Mouse (Mus musculus) ES-E14 (cell line): ENCODE measurements around the gene Prph2. TPM values are rescaled to one million over a fixed set of nuclear protein-coding genes. Genes with fewer than 3 reads are reported as not detected.

ENCODE experiments used
- DNase-seq: peaks from one replicate; pipeline ENCODE4 v3.0.0-alpha.2; 2013; ENCODE audit warnings: low read depth, low spot score
- H3K27ac ChIP-seq: 2 replicates; pipeline ENCODE4 v1.5.1; 2012; ENCODE audit warnings: low read depth, mild to moderate bottlenecking, low read length, moderate library complexity, mixed read lengths; ENCODE audit not compliant: poor library complexity, insufficient read depth, severe bottlenecking
- H3K36me3 ChIP-seq: 2 replicates; pipeline ENCODE4 v1.6.1; 2012; ENCODE audit warnings: mild to moderate bottlenecking, low read length, moderate library complexity, mixed read lengths; ENCODE audit not compliant: control insufficient read depth, poor library complexity, insufficient read depth, severe bottlenecking
- H3K4me1 ChIP-seq, 2 experiments: fragments of 150-350 bp in 1 of 2; sonication (generic) in 1 of 2; 2 replicates each; pipeline ENCODE4 v1.6.1; 2012; ENCODE audit warnings: low read length in 2 of 2, mild to moderate bottlenecking in 1 of 2, mixed read lengths in 1 of 2; ENCODE audit not compliant: control insufficient read depth in 2 of 2, insufficient read depth in 2 of 2, poor library complexity in 1 of 2
- H3K4me3 ChIP-seq, 2 experiments: fragments of 150-350 bp in 1 of 2; sonication (generic) in 1 of 2; 2 replicates each; pipeline ENCODE4 v1.5.1; 2012; ENCODE audit warnings: low read length in 2 of 2, low read depth in 1 of 2, mild to moderate bottlenecking in 1 of 2, mixed read lengths in 1 of 2; ENCODE audit not compliant: insufficient read depth in 1 of 2, poor library complexity in 1 of 2, severe bottlenecking in 1 of 2
- H3K9ac ChIP-seq: 2 replicates; pipeline ENCODE4 v1.6.1; 2012; ENCODE audit warnings: low read depth, mild to moderate bottlenecking, low read length, mixed read lengths; ENCODE audit not compliant: poor library complexity, insufficient read depth, severe bottlenecking
- H3K9me3 ChIP-seq: fragments of 150-350 bp; sonication (generic); 2 replicates; pipeline ENCODE4 v1.6.1; 2012; ENCODE audit warnings: low read depth, mild to moderate bottlenecking, low read length; ENCODE audit not compliant: control insufficient read depth, insufficient read depth
- CHD2 ChIP-seq: IDR thresholded peaks from 2 replicates; pipeline ENCODE4 v1.6.1; 2014; ENCODE audit warnings: mild to moderate bottlenecking, low read depth, low read length, inconsistent platforms
- HCFC1 ChIP-seq: IDR thresholded peaks from 2 replicates; pipeline ENCODE4 v1.6.1; 2012; ENCODE audit warnings: low read length, inconsistent platforms, borderline replicate concordance; ENCODE audit not compliant: insufficient read depth
- MAFK ChIP-seq: IDR thresholded peaks from 2 replicates; pipeline ENCODE4 v1.6.1; 2014; ENCODE audit warnings: mild to moderate bottlenecking, low read depth, low read length, inconsistent platforms; ENCODE audit not compliant: insufficient read depth
- ZC3H11A ChIP-seq: IDR thresholded peaks from 2 replicates; pipeline ENCODE4 v1.6.1; 2012; ENCODE audit warnings: low read depth, mild to moderate bottlenecking, inconsistent platforms, low read length, borderline replicate concordance
- ZNF384 ChIP-seq: IDR thresholded peaks from 2 replicates; pipeline ENCODE4 v1.6.1; 2012; ENCODE audit warnings: low read depth, low read length, inconsistent platforms
- in situ Hi-C, 2 experiments: fragments of 600-800 bp; cut with MboI; formaldehyde crosslinking; loops; one replicate each; pipeline ENCODE4 v1.15.1; 2025; ENCODE audit warnings: low sequenced_read_pairs in 2 of 2, inconsistent platforms in 1 of 2; ENCODE audit not compliant: unreplicated experiment in 2 of 2
- total RNA-seq: library from RNA; depleted of rRNA; stranded (reverse); fragments of 300-350 nt; gene quantifications from 2 replicates; pipeline ENCODE4 v1.2.3, GENCODE M21; 2012; rRNA removed

Prph2 gene
- total RNA-seq, 1 experiment, result 0.18 TPM

- in situ Hi-C loops, result no loop called here
- DNase-seq, result no peak
- H3K4me3 ChIP-seq, result no peak overlapping the region
- peaks cover 52% of the 10 kb centered on the region for H3K36me3 ChIP-seq
- no peak overlapping the region for H3K27ac ChIP-seq
- H3K4me1 ChIP-seq, result no peaks in the 10 kb centered on the region
- no peak overlapping the region for H3K9ac ChIP-seq
- no peaks in the 10 kb centered on the region for H3K9me3 ChIP-seq
- TF ChIP-seq MAFK, result no peak
Measured at GRCm38 (mm10) chr17:46963186-46963585, 52.9 kb downstream of the Prph2 start.

GRCm38 (mm10) chr17:46966892-46967291, 56.6 kb downstream of the Prph2 start:
- TF ChIP-seq ZC3H11A (no peak), HCFC1 (no peak), ZNF384 (no peak), CHD2 (no peak), MAFK (no peak)
- no peak overlapping the region for H3K4me3 ChIP-seq
- no peaks in the 10 kb centered on the region for H3K4me1 ChIP-seq
- H3K9ac ChIP-seq, result no peak overlapping the region
- no peak for DNase-seq
- no peaks in the 10 kb centered on the region for H3K9me3 ChIP-seq
- in situ Hi-C loops, result no loop called here
- H3K27ac ChIP-seq, result no peak overlapping the region
- peaks cover 45% of the 10 kb centered on the region for H3K36me3 ChIP-seq

- Histone ChIP-seq H3K9ac (no peak overlapping the region), H3K4me3 (no peak overlapping the region), H3K4me1 (no peaks in the 10 kb centered on the region), H3K9me3 (no peaks in the 10 kb centered on the region), H3K36me3 (peaks cover 29% of the 10 kb centered on the region; the same call in 1 of the 2 replicates), H3K27ac (no peak overlapping the region)
- no peak for TF ChIP-seq ZC3H11A
- no peak for TF ChIP-seq MAFK
- TF ChIP-seq HCFC1, result no peak
- no peak for TF ChIP-seq CHD2
- DNase-seq, result no peak
- in situ Hi-C loops, result no loop called here
Measured at GRCm38 (mm10) chr17:46972603-46973002, 62.3 kb downstream of the Prph2 start.

Other genes starting within 250 kb of the Prph2 start
- gene Rrp36, start 236.1 kb upstream of the Prph2 start, total RNA-seq, result 44.5 and 57.0 TPM in 2 replicates
- gene Mea1, start 231.7 kb upstream of the Prph2 start, total RNA-seq, result 72.9 and 77.5 TPM in 2 replicates
- gene Klhdc3, start 229.5 kb upstream of the Prph2 start, total RNA-seq, result 65.1 and 73.0 TPM in 2 replicates
- 70.6 and 73.0 TPM in 2 replicates for gene Ppp2r5d, start 205.3 kb upstream of the Prph2 start, total RNA-seq
- gene Pex6, start 199.0 kb upstream of the Prph2 start, total RNA-seq, result 17.8 and 22.2 TPM in 2 replicates
- gene Gnmt, start 181.3 kb upstream of the Prph2 start, total RNA-seq, result 1.2 and 4.3 TPM in 2 replicates
- 69.7 and 122 TPM in 2 replicates for gene Cnpy3, start 158.2 kb upstream of the Prph2 start, total RNA-seq
- 1.8 and 2.2 TPM in 2 replicates for gene Ptcra, start 146.7 kb upstream of the Prph2 start, total RNA-seq
- gene 2310039H08Rik, start 137.8 kb upstream of the Prph2 start, total RNA-seq, result 19.5 and 21.4 TPM in 2 replicates
- gene Rpl7l1, start 127.8 kb upstream of the Prph2 start, total RNA-seq, result 132 and 179 TPM in 2 replicates
- 20.2 and 27.1 TPM in 2 replicates for gene Bicral, start 52.0 kb upstream of the Prph2 start, total RNA-seq
- gene Tbcc, start 19.8 kb upstream of the Prph2 start, total RNA-seq, result 20.5 and 30.0 TPM in 2 replicates
- 30.8 and 33.6 TPM in 2 replicates for gene Ubr2, start 100.1 kb downstream of the Prph2 start, total RNA-seq